Comparison of ENCODE assay signal across 7 mouse cellular contexts in the genomic region with DNA sequence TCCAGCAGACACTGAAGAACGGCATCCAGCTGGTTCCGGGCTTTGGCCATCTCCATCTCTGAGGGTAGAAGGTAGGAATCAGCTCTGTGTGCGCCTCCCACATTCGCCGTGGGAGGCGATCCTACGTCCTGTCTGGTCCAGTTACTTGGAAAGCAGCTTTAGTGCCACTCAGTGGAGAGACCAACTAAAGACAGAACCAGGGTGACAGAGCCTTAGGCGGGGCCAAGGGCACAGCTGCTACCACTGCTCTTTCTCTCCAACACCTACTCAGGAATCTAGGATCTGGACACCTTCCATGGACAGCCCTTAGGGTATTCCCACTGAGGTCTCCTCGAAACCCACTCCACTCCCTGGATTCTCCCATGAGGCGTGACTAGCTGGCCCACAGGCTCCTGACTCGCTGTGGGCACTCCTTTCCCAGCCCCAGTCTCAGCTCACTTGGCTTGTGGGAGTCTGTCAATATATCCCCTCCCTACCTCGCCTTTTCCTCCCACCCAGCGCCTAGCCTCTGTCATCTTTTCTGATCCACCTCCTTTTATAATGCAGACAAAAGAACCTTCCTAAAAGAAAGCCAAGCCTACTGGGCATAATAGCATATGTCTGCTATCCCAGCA. TPM values are rescaled to one million over a fixed set of nuclear protein-coding genes. Genes with fewer than 3 reads are reported as not detected.
A peak's percentile ranks its signal among the peaks of the same experiment; 100 is the strongest.
DNase-seq lines count a peak whose midpoint lies in the region; ATAC-seq lines count a peak whose summit lies in the region.

No protein-coding gene starts in this region.

- H3K4me1 ChIP-seq in lung, embryonic 15.5 days, result peaks cover 34% of the 10 kb centered on the region
- H3K4me1 ChIP-seq in embryonic facial prominence, embryonic 15.5 days, result peaks cover 36% of the 10 kb centered on the region
- peaks cover 22% of the 10 kb centered on the region for H3K4me1 ChIP-seq in intestine, embryonic 16.5 days (ENCODE audit: control insufficient read depth, insufficient read depth, low read length)
- peaks cover 18% of the 10 kb centered on the region; the same call in 1 of the 2 replicates for H3K4me1 ChIP-seq in stomach, embryonic 14.5 days (ENCODE audit: control insufficient read depth, insufficient read depth, low read length)

- H3K27me3 ChIP-seq in lung, embryonic 15.5 days, result no peaks in the 10 kb centered on the region
- no peaks in the 10 kb centered on the region for H3K27me3 ChIP-seq in embryonic facial prominence, embryonic 15.5 days
- H3K27me3 ChIP-seq in intestine, embryonic 16.5 days (replicated peaks; ENCODE audit: control insufficient read depth, insufficient read depth, low read length), result no peaks in the 10 kb centered on the region
- no peaks in the 10 kb centered on the region for H3K27me3 ChIP-seq in stomach, embryonic 14.5 days (ENCODE audit: control insufficient read depth, insufficient read depth, low read length)

- no peak for ATAC-seq in lung, embryonic 15.5 days (ENCODE audit: borderline replicate concordance, extremely low read depth, low FRiP score, low TSS enrichment)
- ATAC-seq in embryonic facial prominence, embryonic 15.5 days (ENCODE audit: insufficient number of reproducible peaks, low FRiP score, low TSS enrichment, low read depth), result no peak
- no peak for ATAC-seq in intestine, embryonic 16.5 days
- no peak for ATAC-seq in stomach, embryonic 14.5 days (ENCODE audit: insufficient number of reproducible peaks, insufficient read depth, low FRiP score, low read depth)

- peaks cover 22% of the 10 kb centered on the region for H3K36me3 ChIP-seq in lung, embryonic 15.5 days
- peaks cover 30% of the 10 kb centered on the region for H3K36me3 ChIP-seq in embryonic facial prominence, embryonic 15.5 days
- H3K36me3 ChIP-seq in intestine, embryonic 16.5 days (ENCODE audit: control insufficient read depth, insufficient read depth, low read length), result peaks cover 14% of the 10 kb centered on the region
- peaks cover 20% of the 10 kb centered on the region for H3K36me3 ChIP-seq in stomach, embryonic 14.5 days (ENCODE audit: control insufficient read depth, insufficient read depth, low read length)

- peak overlapping the region; percentile 67; the same call in 1 of the 2 replicates for H3K9ac ChIP-seq in lung, embryonic 15.5 days
- H3K9ac ChIP-seq in embryonic facial prominence, embryonic 15.5 days, result no peak overlapping the region
- peak overlapping the region; percentile 71; the same call in 1 of the 2 replicates for H3K9ac ChIP-seq in intestine, embryonic 16.5 days (ENCODE audit: low read depth, low read length)
- no peak overlapping the region for H3K9ac ChIP-seq in stomach, embryonic 14.5 days (replicated peaks; ENCODE audit: low read depth, low read length)

- DNase-seq in lung, postnatal 25 days (ENCODE audit: low spot score), result no peak
- DNase-seq in retina, embryonic 14.5 days (ENCODE audit: low spot score), result no peak
- no peak for DNase-seq in left cerebral cortex, postnatal 36 days (ENCODE audit: low spot score in 2 of 2)

- H3K27ac ChIP-seq in lung, embryonic 15.5 days, result no peak overlapping the region
- H3K27ac ChIP-seq in embryonic facial prominence, embryonic 15.5 days (replicated peaks), result no peak overlapping the region
- H3K27ac ChIP-seq in intestine, embryonic 16.5 days (ENCODE audit: low read length), result no peak overlapping the region; the same call in 1 of the 2 replicates
- H3K27ac ChIP-seq in stomach, embryonic 14.5 days (ENCODE audit: low read length), result no peak overlapping the region

- 89% methylated on average over 13 of the region's 13 CpGs for WGBS in lung, embryonic 15.5 days
- WGBS in embryonic facial prominence, embryonic 15.5 days, result 87% methylated on average over 13 of the region's 13 CpGs
- WGBS in intestine, embryonic 16.5 days, result 88% methylated on average over 13 of the region's 13 CpGs
- 90% methylated on average over 13 of the region's 13 CpGs for WGBS in stomach, embryonic 14.5 days

- H3K4me2 ChIP-seq in lung, embryonic 15.5 days, result peak overlapping the region; percentile 87
- H3K4me2 ChIP-seq in embryonic facial prominence, embryonic 15.5 days (replicated peaks), result peak overlapping the region; percentile 86
- H3K4me2 ChIP-seq in intestine, embryonic 16.5 days (ENCODE audit: low read depth, low read length), result peak overlapping the region; percentile 75
- H3K4me2 ChIP-seq in stomach, embryonic 14.5 days (replicated peaks; ENCODE audit: low read depth, low read length), result peak overlapping the region; percentile 90; the same call in 1 of the 2 replicates

- no peaks in the 10 kb centered on the region for H3K9me3 ChIP-seq in lung, embryonic 15.5 days
- H3K9me3 ChIP-seq in embryonic facial prominence, embryonic 15.5 days (replicated peaks), result no peaks in the 10 kb centered on the region
- no peaks in the 10 kb centered on the region for H3K9me3 ChIP-seq in intestine, embryonic 16.5 days (ENCODE audit: control insufficient read depth, low read length)
- no peaks in the 10 kb centered on the region for H3K9me3 ChIP-seq in stomach, embryonic 14.5 days (ENCODE audit: control insufficient read depth, low read depth, low read length)

- intact Hi-C loops in left cerebral cortex, postnatal 36 days (cut with DNase I), result no loop called here

- H3K4me3 ChIP-seq in lung, embryonic 15.5 days, result peak overlapping the region; percentile 59
- peak overlapping the region; percentile 74 for H3K4me3 ChIP-seq in embryonic facial prominence, embryonic 15.5 days (replicated peaks)
- H3K4me3 ChIP-seq in intestine, embryonic 16.5 days (ENCODE audit: low read length), result peak overlapping the region; percentile 58
- H3K4me3 ChIP-seq in stomach, embryonic 14.5 days (ENCODE audit: low read depth, low read length), result 0 out of 2 replicates have a peak overlapping the region, but pooled peaks have one; percentile 68

RNA-seq across cellular contexts. Expression of a gene that starts 1.6 kb away (rescaled TPM):
- polyA plus RNA-seq in lung, embryonic 15.5 days (2015; fragmentation: Nextera tagmentation; extraction: Ambion mirVana), result 36.0 and 38.8 TPM in 2 replicates
- 45.6 and 46.8 TPM in 2 replicates for polyA plus RNA-seq in embryonic facial prominence, embryonic 15.5 days (2015; fragmentation: Nextera tagmentation; extraction: Ambion mirVana)
- 44.5 and 50.0 TPM in 2 replicates for polyA plus RNA-seq in intestine, embryonic 16.5 days (2015; fragmentation: Nextera tagmentation; extraction: Ambion mirVana)
- 40.8 and 43.7 TPM in 2 replicates for polyA plus RNA-seq in stomach, embryonic 14.5 days (2014; fragmentation: Nextera tagmentation; extraction: Ambion mirVana)
- 10 to 100 TPM; 35.9 to 45.5 TPM for total RNA-seq in left cerebral cortex, postnatal 36 days (2021)

RNA-seq across cellular contexts. Expression of a gene that starts 5.1 kb away (rescaled TPM):
- 99.0 TPM in 2 replicates for polyA plus RNA-seq in lung, embryonic 15.5 days (2015; fragmentation: Nextera tagmentation; extraction: Ambion mirVana)
- polyA plus RNA-seq in embryonic facial prominence, embryonic 15.5 days (2015; fragmentation: Nextera tagmentation; extraction: Ambion mirVana), result 83.7 and 86.6 TPM in 2 replicates
- 71.2 and 73.8 TPM in 2 replicates for polyA plus RNA-seq in intestine, embryonic 16.5 days (2015; fragmentation: Nextera tagmentation; extraction: Ambion mirVana)
- 95.9 and 96.6 TPM in 2 replicates for polyA plus RNA-seq in stomach, embryonic 14.5 days (2014; fragmentation: Nextera tagmentation; extraction: Ambion mirVana)
- 10 to 100 TPM; 68.0 to 71.4 TPM for total RNA-seq in left cerebral cortex, postnatal 36 days (2021)

RNA-seq across cellular contexts. Expression of a gene that starts 5.1 kb away (rescaled TPM):
- polyA plus RNA-seq in lung, embryonic 15.5 days (2015; fragmentation: Nextera tagmentation; extraction: Ambion mirVana), result 13.0 and 15.1 TPM in 2 replicates
- 11.0 and 15.0 TPM in 2 replicates for polyA plus RNA-seq in embryonic facial prominence, embryonic 15.5 days (2015; fragmentation: Nextera tagmentation; extraction: Ambion mirVana)
- 9.2 and 9.3 TPM in 2 replicates for polyA plus RNA-seq in intestine, embryonic 16.5 days (2015; fragmentation: Nextera tagmentation; extraction: Ambion mirVana)
- 7.1 and 10.0 TPM in 2 replicates for polyA plus RNA-seq in stomach, embryonic 14.5 days (2014; fragmentation: Nextera tagmentation; extraction: Ambion mirVana)
- 1 to 10 TPM; 3.6 to 9.3 TPM for total RNA-seq in left cerebral cortex, postnatal 36 days (2021)

RNA-seq across cellular contexts. Expression of a gene that starts 5.4 kb away (rescaled TPM):
- polyA plus RNA-seq in lung, embryonic 15.5 days (2015; fragmentation: Nextera tagmentation; extraction: Ambion mirVana), result 119 and 124 TPM in 2 replicates
- polyA plus RNA-seq in embryonic facial prominence, embryonic 15.5 days (2015; fragmentation: Nextera tagmentation; extraction: Ambion mirVana), result 136 and 140 TPM in 2 replicates
- 158 and 168 TPM in 2 replicates for polyA plus RNA-seq in intestine, embryonic 16.5 days (2015; fragmentation: Nextera tagmentation; extraction: Ambion mirVana)
- polyA plus RNA-seq in stomach, embryonic 14.5 days (2014; fragmentation: Nextera tagmentation; extraction: Ambion mirVana), result 113 and 117 TPM in 2 replicates
- 10 to 100 TPM; 79.8 to 85.1 TPM for total RNA-seq in left cerebral cortex, postnatal 36 days (2021)

RNA-seq across cellular contexts. Expression of a gene that starts 5.9 kb away (rescaled TPM):
- 13.2 and 18.3 TPM in 2 replicates for polyA plus RNA-seq in lung, embryonic 15.5 days (2015; fragmentation: Nextera tagmentation; extraction: Ambion mirVana)
- polyA plus RNA-seq in embryonic facial prominence, embryonic 15.5 days (2015; fragmentation: Nextera tagmentation; extraction: Ambion mirVana), result 11.6 and 17.6 TPM in 2 replicates
- polyA plus RNA-seq in intestine, embryonic 16.5 days (2015; fragmentation: Nextera tagmentation; extraction: Ambion mirVana), result 6.3 and 7.6 TPM in 2 replicates
- polyA plus RNA-seq in stomach, embryonic 14.5 days (2014; fragmentation: Nextera tagmentation; extraction: Ambion mirVana), result 18.7 and 22.8 TPM in 2 replicates
- 1 to 10 TPM; 2.8 to 4.5 TPM for total RNA-seq in left cerebral cortex, postnatal 36 days (2021)

Comparison
In these comparisons a context has a peak if more than half of its experiments do, and no peak if none do; other contexts are left out.
1. H3K9ac ChIP-seq: peak in lung, embryonic 15.5 days (single experiment) and intestine, embryonic 16.5 days (single experiment); none in embryonic facial prominence, embryonic 15.5 days (single experiment) and stomach, embryonic 14.5 days (single experiment).
2. Peak in every context shown above with its lines, with median percentiles within 50 percentile points of each other: H3K4me2 ChIP-seq and H3K4me3 ChIP-seq.